Mouse (Mus musculus) monocyte, adult 5-6 weeks (primary cell): ENCODE results near the gene Rhox6. TPM values are rescaled to one million over a fixed set of nuclear protein-coding genes. Genes with fewer than 3 reads are reported as not detected.
"Not testable (repeated sequence)": the region's sequence is repeated elsewhere in the genome, so short reads cannot be mapped to it uniquely, and the experiment has no call there.

Experiments
- ATAC-seq: fragments of 153-309, 156-312 bp; replicated peaks from 2 replicates; pipeline ENCODE4 v1.8.0; 2017; ENCODE audit warnings: mild to moderate bottlenecking; ENCODE audit not compliant: low TSS enrichment, insufficient number of reproducible peaks, severe bottlenecking, poor library complexity, low FRiP score
- total RNA-seq: library from RNA; stranded (forward); fragments of 200-1000, 200-491, 200-594 nt; gene quantifications from 3 replicates; pipeline ENCODE4 v1.2.3, GENCODE M21; 2017

The Rhox6 gene
- not detected in 3 replicates for total RNA-seq

DNA sequence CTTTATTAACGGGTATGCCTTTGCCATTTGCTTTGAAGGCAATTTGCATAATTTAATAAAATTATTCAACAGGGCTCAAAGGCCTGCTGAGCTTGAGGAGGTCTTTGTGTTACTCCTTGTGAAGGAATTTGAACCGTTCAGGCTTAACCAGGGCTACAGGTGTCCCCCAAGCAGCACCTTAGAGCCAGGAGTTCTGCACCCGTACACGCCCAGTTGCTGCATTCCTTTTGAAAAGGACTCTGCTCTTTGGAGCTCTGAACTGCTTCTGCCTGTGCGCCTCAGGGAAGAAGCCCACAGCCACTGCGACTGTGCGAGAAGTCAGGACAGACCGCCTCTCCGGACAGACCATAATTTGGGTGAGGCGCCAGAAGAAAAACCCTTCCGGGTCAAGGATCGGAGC is at the start of gene Rhox6:
Rhox6 (plus strand) TSS at position 301 of the 400 bp plus-strand sequence.
- ATAC-seq: not testable (repeated sequence)

DNA sequence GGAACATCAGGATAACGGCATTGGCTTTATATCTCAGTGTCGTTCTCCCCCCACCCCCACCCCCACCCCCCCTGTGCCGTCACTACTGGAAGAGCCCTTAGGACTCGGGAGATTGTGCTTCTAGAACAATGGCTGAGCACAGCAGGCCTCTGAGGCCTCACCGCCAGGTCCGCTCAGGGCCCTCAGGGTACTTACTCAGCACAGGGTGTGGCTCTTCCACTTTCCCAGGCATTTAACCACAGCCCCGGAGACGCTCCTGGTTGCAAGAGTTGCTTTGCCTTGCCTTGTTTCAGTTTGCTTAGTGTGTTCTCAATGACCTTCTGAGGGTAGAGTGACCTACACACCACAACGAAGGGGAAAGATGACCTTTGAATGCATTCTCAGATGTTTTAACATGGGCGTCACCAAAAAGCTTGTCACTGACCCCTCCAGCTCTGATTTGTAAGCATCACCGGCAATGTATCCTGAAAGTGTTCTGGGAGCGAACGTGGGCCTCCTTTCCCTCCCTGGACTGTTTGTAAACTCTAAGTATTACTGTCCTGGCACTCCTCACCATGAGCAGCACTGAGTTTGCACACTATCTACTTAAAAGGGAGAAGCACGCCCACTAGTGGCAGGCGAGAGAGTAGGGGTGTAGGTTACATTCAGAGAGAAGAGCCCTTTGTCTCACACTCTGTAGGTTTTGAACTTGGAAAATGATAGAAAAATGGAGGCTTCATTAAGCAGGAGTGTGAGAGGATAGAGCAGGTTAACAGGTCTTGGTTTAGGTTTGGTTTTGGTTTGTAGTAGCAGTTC is 19.2 kb upstream of the Rhox6 start:
- no peak for ATAC-seq

DNA sequence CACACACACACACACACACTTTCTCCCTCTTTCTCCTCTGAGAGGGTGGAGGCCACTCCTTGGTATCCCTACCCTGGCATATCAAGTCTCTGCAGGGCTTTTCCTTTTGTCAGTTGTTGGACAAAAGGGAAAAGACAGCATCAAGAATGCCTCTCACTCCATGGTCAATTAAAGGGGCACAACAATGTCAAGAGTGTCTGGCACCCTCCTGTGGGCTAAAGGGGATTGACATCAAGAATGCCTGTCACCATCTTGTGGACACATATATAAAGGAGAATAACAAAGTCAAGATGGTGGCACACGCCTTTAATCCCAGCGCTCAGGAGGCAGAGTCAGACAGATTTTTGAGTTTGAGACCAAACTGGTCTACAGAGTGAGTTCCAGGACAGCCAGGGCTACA is 17.3 kb upstream of the Rhox6 start:
- ATAC-seq: no peak

DNA sequence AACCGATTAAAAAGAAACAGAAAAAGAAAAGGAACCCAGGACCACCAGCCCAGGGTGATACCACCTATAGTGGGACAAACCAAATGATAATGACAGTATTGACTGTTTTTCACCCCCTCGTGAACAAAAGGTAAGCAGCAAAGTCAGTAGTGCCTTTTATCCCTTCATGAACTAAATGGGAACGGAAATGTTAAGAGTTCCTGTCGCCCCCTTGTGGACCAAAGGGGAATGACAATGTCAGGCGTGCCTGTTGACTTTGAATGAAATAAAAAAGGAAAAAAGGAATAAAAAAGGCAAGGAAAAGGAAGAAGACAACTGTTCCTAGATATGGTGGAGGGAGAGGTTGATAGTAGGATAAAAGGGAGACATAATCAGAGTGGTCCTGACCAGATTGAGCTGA is 15.5 kb upstream of the Rhox6 start:
- ATAC-seq: no peak

DNA sequence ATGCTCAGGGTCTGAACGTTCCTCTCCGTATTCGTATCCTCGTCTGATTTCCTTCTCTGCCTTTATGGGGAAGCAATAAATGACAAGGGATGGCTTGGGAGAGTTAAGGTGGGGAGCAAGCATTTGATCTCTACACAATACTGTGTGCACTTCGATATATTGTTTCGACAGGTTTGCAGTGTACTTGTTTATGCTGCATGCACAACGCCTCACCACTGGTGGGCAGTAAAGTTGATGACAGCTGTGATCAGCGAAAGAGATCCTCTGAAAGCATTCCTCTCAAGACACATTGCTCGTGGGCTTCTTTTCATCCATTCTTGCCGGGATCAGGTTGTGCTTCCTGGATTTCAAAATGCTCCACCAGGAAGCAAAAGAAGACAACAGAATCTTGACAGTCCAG is 11.0 kb upstream of the Rhox6 start:
- no peak for ATAC-seq

DNA sequence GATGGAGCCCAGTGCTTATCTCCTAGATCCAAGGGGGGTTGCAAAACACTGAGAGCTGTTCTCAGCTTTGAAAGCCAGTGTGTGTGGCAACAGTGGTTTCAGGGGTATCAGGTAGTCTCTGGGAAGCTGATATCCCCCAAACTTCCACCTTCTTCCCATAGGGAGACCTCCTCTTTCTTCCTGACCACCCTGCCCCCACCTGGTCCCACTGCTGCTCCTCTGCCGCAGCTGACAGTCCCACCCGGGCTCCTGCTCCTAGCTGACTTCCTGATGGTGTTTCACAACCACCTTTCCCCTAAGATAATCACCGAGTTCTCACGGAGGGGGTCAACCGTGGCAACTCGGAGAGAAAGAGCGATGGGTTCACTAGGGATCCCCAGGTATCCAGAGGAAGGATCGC is 4.7 kb downstream of the Rhox6 start, which contains the start of gene Rhox7a:
Rhox7a (plus strand) TSS at position 301 of the 400 bp plus-strand sequence.
- not testable (repeated sequence) for ATAC-seq

DNA sequence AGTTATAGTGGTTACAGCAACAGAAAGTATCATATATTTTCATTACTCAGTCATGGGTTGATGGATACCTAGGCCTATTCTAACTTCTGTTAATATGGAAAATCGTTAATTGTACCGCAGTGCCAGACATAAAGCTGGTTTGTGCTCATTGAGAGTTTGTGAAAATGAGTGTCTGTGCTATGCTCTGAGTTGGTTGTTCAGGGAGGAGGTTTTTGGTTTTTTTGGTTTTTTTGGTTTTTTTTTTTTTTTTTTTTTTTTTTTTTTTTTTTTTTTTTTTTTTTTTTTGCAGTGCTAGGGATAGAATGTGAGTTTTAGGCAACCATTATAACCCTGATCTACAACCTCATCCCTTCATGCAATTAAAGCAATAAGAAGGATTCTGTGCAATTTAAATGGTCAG is 44.9 kb downstream of the Rhox6 start:
- no peak for ATAC-seq

DNA sequence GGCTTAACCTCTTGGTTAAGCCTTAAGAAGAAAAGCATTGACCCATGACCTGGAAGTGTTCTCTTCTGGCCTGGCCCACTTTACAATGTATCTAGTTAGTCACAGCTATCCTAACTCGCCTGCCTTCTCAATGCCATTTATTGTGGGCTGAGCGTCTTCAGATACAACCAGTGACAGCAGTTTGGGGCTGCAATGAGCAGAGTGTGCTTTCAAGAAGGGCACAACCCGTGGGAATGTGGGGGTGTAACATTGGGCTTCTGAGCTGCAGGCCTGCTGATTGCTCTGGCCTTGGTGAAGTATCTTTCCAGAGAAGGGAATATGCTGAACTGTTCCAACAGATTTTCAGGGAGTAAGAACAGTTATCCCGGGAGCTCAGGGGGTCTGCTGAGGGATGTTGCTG is 52.1 kb downstream of the Rhox6 start, which contains the start of gene Rhox8:
Rhox8 (minus strand) TSS at position 101 of the 400 bp plus-strand sequence.
- ATAC-seq: no peak

Other genes starting within 250 kb of the Rhox6 start
- gene Rhox3f, start 245.9 kb upstream of the Rhox6 start, total RNA-seq: not detected in 3 replicates
- not detected in 3 replicates for gene Rhox4f, start 219.2 kb upstream of the Rhox6 start, total RNA-seq
- not detected in 3 replicates for gene Rhox3g, start 198.3 kb upstream of the Rhox6 start, total RNA-seq
- not detected in 3 replicates for gene Rhox2g, start 183.4 kb upstream of the Rhox6 start, total RNA-seq
- gene Rhox4g, start 175.6 kb upstream of the Rhox6 start, total RNA-seq: not detected in 3 replicates
- gene Rhox3h, start 158.1 kb upstream of the Rhox6 start, total RNA-seq: not detected in 3 replicates
- not detected in 3 replicates for gene Rhox2h, start 153.6 kb upstream of the Rhox6 start, total RNA-seq
- gene Rhox5, start 22.1 kb upstream of the Rhox6 start, total RNA-seq: not detected in 3 replicates
- not detected in 3 replicates for gene Rhox7a, start 4.8 kb downstream of the Rhox6 start, total RNA-seq
- gene Rhox8, start 52.0 kb downstream of the Rhox6 start, total RNA-seq: not detected in 3 replicates
- gene Rhox7b, start 70.3 kb downstream of the Rhox6 start, total RNA-seq: not detected in 3 replicates
- gene Rhox9, start 74.9 kb downstream of the Rhox6 start, total RNA-seq: not detected in 3 replicates
- gene Btg1-ps1, start 191.9 kb downstream of the Rhox6 start, total RNA-seq: not detected in 3 replicates
- not detected in 3 replicates for gene Btg1-ps2, start 216.2 kb downstream of the Rhox6 start, total RNA-seq
- gene Rhox10, start 239.6 kb downstream of the Rhox6 start, total RNA-seq: not detected in 3 replicates